Mouse (Mus musculus): ENCODE results near the gene H2al1g.
"Not testable (repeated sequence)": the region's sequence is repeated elsewhere in the genome, so short reads cannot be mapped to it uniquely, and the experiment has no call there.

DNA sequence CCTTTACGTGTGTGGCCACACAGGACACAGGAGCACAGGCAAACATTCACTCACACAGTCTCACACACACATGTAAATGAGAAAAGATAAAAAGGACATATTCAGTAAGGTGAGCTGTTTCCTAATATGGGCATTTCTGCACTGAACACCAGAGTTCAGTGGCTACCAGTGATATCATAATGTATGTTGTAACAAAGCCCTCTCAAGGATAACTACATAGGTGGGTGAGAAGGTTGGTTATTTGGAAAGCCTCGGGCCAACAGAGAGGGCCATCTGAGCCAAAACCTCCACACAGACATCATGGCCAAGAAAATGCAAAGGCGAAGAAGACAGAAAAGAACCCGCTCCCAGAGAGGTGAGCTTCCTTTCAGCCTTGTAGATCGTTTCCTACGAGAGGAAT lies 12.7 kb upstream of the H2al1g start, which contains the start of gene H2al1c:
- TF ChIP-seq CTCF, EP300 (IDR thresholded peaks at IDR 0.05; ENCODE audit: low read depth): not testable (repeated sequence)

All from liver, postnatal 0 days (tissue).